1 mouse cellular context compared by ENCODE assay signal in the genomic region with DNA sequence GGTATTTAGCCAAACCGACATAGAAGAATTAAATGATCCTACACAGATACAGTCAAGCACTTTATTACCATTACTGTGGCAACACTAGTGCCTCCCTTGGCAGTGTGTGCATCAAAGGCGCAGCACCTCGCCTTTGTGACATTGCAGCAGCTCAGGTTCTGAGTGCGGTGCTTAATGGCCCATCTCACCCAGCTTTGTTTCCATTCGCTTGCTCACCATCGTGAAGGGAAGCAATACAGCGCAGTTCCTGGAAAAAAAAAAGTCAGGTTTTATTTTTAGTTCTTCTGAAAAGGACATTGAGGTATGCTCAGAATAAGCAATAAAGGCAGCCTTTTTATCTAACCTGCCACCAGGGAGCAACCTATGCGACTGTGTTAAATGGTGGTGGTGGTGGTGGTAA.
A peak's percentile ranks its signal among the peaks of the same experiment; 100 is the strongest.
TF ChIP-seq lines count a peak whose summit lies in the region.

No protein-coding gene starts in this region.

TF ChIP-seq in CH12.LX, 34 proteins besides CTCF, POLR2A, EP300 and RAD21 (continued from another document):
- TF ChIP-seq MXI1 (IDR thresholded peaks at IDR 0.05; ENCODE audit: low read depth, low read length) (no peak), ZNF384 (IDR thresholded peaks at IDR 0.05; ENCODE audit: low read depth, low read length) (peak; percentile 45; the same call in 1 of the 2 replicates), IRF4 (IDR thresholded peaks at IDR 0.05; ENCODE audit: low read depth, low read length) (peak; percentile 35; the same call in 1 of the 2 replicates), MAZ (IDR thresholded peaks at IDR 0.05; ENCODE audit: low read depth, low read length) (no peak), ETS1 (conservative IDR thresholded peaks at IDR 0.05; ENCODE audit: low read depth, low read length) (peak; percentile 71), POLR2AphosphoS2 (IDR thresholded peaks at IDR 0.05; ENCODE audit: low read depth, low read length) (no peak), GABPA (IDR thresholded peaks at IDR 0.05; ENCODE audit: insufficient replicate concordance, low read depth, low read length) (no peak), ELF1 (IDR thresholded peaks at IDR 0.05; ENCODE audit: low read depth, low read length) (no peak), CHD1 (IDR thresholded peaks at IDR 0.05; ENCODE audit: low read depth, low read length) (no peak), MEF2A (IDR thresholded peaks at IDR 0.05; ENCODE audit: borderline replicate concordance, low read depth, low read length) (peak; percentile 97), JUND (conservative IDR thresholded peaks at IDR 0.05; ENCODE audit: low read depth, low read length) (peak; percentile 71; the same call in 1 of the 2 replicates)
